Mouse (Mus musculus) heart, adult 8-10 months (tissue): ENCODE data around the gene Txlnb. TPM values are rescaled to one million over a fixed set of nuclear protein-coding genes. Genes with fewer than 3 reads are reported as not detected.
A peak's percentile ranks its signal among the peaks of the same experiment; 100 is the strongest.
"Not testable (repeated sequence)": the region's sequence is repeated elsewhere in the genome, so short reads cannot be mapped to it uniquely, and the experiment has no call there.

ENCODE experiments used
- DNase-seq: peaks from one replicate; pipeline ENCODE4 v3.0.0; 2022; ENCODE audit warnings: low spot score
- total RNA-seq, 4 experiments: library from RNA; stranded (reverse); gene quantifications; 2 replicates each; pipeline ENCODE4 v1.2.4; 2022

Txlnb gene
- total RNA-seq, 4 experiments from 2014 or later = 388 to 469 (median 414) TPM

DNA sequence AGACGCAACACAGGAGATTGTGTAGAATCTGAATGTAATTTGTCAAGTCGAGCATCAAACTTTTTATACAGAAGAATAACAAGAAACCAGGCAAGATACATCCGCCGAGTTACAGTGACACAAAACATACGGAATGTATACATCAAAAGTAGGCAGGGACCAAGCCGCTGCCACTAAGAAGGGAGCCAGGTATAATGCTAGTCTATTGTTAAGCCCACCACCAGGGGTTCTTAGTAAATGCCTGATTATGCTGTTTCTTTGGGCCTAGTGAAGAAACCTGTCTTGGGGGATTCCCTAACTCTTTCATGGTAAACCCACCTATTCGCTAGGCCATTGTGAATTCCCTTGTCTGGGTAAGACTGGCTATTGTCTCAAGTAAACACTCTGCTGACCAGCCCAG, 24.4 kb downstream of the Txlnb start:
- not testable (repeated sequence) for DNase-seq

DNA sequence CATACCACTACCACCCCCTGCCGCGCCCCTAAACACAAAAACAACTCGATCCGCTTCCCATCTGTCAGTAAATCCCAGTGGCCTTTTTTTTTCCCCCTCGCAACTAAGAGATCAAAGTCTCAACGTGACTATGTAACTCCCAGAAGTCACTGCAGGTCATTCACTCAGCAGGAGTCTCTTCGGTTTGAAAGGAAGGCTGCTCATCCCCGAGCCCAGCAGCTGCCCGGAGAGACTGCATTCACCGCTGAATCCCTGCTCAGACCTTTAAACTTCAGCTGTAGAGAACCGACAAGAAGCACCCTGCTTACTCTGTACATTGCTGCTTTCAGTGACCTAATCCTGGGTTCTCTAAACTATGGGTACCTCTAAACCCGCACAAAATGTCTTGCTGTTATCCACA, 31.4 kb downstream of the Txlnb start:
- no peak for DNase-seq

DNA sequence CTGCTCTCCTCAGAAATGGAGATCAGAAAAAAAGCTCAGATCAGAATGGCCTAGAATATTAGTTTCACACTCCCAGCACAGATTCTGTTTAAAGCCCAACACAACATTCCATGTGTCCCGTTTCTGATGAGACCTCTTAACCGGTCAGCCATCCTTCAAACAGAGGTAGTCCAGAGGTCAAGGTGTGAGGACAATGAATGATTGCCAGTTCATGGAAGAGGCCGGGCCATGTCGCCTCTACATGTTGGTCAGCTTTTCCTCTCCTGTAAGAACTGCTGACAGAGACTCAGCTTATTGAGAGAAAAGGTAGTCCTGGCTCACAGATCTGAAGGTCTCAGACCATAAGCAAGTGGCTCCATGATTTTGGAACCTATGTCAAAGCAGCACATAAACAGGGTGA, 33.2 kb downstream of the Txlnb start:
- DNase-seq = no peak

DNA sequence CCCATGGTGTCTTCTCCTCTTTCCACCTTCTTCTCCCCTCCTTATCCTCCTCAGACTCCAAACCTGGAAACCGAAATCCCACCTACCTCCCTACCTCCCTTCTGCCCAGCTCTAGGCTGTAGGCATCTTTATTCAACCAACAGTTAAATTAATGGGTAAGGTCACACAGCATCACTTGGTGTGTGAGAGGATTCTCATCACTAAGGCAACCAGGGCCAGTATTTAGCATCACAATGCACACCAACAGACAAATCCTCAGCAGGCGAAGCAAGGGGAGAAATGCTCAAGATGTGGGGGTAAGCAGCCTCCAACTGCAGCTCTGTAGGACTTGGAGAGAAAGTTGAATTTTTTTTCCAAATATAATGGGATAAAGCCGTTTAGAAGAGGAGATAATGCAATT, 35.0 kb downstream of the Txlnb start:
- no peak for DNase-seq

GRCm38 (mm10) chr10:17835031-17835430, 39.0 kb downstream of the Txlnb start:
- peak; percentile 53 for DNase-seq

- no peak for DNase-seq
Observed at GRCm38 (mm10) chr10:17836275-17836674, 40.2 kb downstream of the Txlnb start.

DNA sequence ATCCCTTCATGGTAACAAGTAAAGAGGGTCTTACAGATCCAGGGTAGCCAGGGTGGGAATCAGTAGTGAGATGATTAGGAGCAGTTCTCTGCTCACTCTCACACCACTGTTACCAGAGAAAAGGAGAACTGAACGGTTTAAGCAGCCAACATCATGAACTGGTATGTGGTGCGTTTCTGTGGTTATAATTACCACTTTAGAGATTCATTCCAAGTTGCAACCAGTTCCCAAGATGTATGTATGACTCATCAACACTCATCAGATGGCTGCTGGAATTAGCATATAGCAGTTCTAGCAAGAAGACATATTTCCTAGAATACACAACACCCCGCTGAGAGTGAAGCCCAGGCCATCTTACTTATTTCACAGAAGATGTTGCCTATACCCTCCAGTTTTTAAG, 46.0 kb downstream of the Txlnb start:
- DNase-seq = no peak

DNA sequence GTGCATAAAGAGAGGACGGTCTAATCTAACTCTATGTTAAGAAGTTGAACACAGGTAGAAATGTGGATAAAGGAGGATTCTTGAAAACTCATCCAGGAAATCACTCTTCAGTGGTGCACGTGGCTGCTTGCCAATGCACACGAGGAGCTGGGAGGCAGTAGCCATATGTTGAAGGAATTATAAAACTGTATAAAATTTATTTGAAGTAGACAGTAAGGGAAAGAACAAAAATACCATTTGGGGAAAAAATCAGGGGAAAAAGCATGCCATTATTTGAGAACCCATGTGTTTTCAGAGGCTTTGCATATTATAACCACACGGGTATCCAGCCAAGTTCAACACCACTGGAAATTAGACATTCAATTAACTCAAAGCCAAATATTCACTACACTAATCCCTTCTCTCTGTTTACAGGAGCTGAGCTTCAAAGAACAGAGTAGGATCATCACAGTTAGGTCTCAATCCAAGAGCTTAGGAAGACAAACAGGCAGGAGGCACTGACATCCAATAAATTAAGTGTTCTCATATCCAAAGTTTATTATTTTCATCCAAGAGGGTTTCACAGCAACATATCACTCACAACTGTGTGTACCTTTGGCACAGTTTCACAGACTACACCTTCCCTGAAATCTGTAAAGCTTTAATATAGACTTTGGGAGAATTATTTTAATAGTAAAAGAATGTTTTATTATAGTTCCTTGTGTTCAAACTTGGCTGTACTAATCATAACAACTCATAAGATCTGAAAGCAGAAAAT, 48.9 kb downstream of the Txlnb start:
- DNase-seq = no peak

- DNase-seq = no peak
Observed at GRCm38 (mm10) chr10:17857647-17858261, 61.7 kb downstream of the Txlnb start.

- DNase-seq = no peak
Observed at GRCm38 (mm10) chr10:17860701-17861480, 64.9 kb downstream of the Txlnb start.

GRCm38 (mm10) chr10:17869822-17870662, 74.0 kb downstream of the Txlnb start:
- peak; percentile 65 for DNase-seq

- DNase-seq = no peak
Observed at GRCm38 (mm10) chr10:17878002-17878919, 82.2 kb downstream of the Txlnb start.

GRCm38 (mm10) chr10:17880038-17880437, 84.0 kb downstream of the Txlnb start:
- DNase-seq = no peak

DNA sequence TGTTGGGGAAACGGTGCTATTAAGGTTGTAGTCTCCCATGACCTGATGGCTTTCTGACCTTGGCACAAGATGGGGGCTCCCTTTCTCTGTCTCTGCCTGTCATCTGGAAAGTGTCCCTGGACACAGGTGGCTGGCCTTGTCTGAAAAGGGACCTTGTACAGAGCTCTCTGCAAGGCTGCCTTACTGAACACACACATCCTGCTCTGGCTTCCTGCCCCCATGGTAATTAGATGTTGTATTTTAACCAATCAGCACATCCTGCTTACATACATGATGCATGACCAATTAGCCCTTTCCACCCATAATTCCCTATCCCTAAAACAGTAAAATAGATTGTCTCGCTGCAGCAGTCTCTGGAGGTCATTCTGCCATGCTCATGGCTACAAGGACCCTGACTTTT, 84.7 kb downstream of the Txlnb start:
- no peak for DNase-seq

Other genes starting within 250 kb of the Txlnb start
- gene Cited2, start 73.0 kb upstream of the Txlnb start, total RNA-seq = 10 to 100 TPM; 35.4 to 53.6 (median 45.5) TPM
- 10 to 100 TPM; 27.2 to 38.9 (median 31.8) TPM for gene Heca, start 151.8 kb downstream of the Txlnb start, total RNA-seq
- 10 to 100 TPM; 21.4 to 36.3 (median 25.7) TPM for gene Abracl, start 227.1 kb downstream of the Txlnb start, total RNA-seq